Mouse (Mus musculus) granulocyte monocyte progenitor cell, adult 5-6 weeks (primary cell): ENCODE measurements around the gene Copa. TPM values are rescaled to one million over a fixed set of nuclear protein-coding genes. Genes with fewer than 3 reads are reported as not detected.

ENCODE experiments used
- ATAC-seq: replicated peaks from 2 replicates; pipeline ENCODE4 v1.8.0; 2016; ENCODE audit warnings: mild to moderate bottlenecking, moderate TSS enrichment, inconsistent platforms; ENCODE audit not compliant: poor library complexity, severe bottlenecking
- total RNA-seq, 2 experiments: library from RNA; stranded (forward) in 1 of 2; stranded (reverse) in 1 of 2; fragments of 200-712, 200-1000 nt in 1 of 2; fragments of >200 nt in 1 of 2; fragmentation: Nextera tagmentation in 1 of 2; gene quantifications; 2 replicates each; pipeline ENCODE4 v1.2.3; 2014 to 2017

Gene Copa
- total RNA-seq, 2 experiments from 2014 or later: 183 to 184 TPM

GRCm38 (mm10) chr1:172133535-172133934 lies 51.2 kb downstream of the Copa start:
- no peak for ATAC-seq

DNA sequence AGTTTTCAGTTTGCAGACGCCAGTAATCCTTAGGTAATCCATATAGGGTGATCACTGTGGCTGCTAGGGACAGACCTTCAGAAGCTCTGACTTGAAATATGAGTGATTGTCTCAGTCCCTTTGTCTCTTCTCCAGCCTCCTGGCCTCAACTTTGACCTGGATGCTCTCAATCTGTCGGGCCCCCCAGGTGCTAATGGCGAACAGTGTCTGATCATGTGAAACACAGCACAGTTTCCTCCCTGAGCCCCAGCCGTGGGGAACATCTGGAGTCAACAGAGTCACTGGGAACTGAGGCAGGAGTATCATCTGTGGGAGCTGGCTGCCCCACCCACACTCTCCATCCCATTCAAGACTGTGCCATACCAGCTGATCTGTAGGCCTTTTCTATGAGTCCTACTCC lies 51.7 kb downstream of the Copa start:
- no peak for ATAC-seq

GRCm38 (mm10) chr1:172140160-172140559 lies 57.8 kb downstream of the Copa start:
- no peak for ATAC-seq

DNA sequence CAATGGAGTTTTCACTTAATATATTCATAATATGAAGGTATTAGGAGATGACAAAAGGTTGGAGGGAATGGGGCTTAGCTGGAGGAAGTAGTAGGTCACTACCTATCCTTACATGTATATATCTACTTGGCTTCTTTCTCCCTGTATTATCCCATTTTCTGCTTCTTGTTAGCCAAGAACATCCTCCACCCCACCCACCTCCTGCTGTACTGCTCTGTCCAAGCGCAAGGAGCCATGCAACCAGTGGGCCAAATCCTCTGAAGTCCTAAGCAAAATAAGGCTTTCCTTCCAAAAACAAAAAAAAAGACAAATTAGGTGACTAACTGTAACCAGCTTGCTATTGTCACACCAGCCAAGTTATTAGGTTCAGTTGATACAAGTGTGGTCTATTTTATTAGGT lies 58.5 kb downstream of the Copa start:
- no peak for ATAC-seq

- ATAC-seq: no peak
These were observed 59.2 kb downstream of the Copa start for GRCm38 (mm10) chr1:172141529-172141928.

GRCm38 (mm10) chr1:172143570-172143969 lies 61.2 kb downstream of the Copa start:
- peak; percentile 57 for ATAC-seq

- ATAC-seq: peak; percentile 96
These were observed 65.5 kb downstream of the Copa start, which contains the start of gene Dcaf8 for GRCm38 (mm10) chr1:172147835-172148278. Gene Dcaf8, plus strand, starts transcription at chr1:172148084.

- ATAC-seq: peak; percentile 21
These were observed 66.1 kb downstream of the Copa start for GRCm38 (mm10) chr1:172148279-172148954.

GRCm38 (mm10) chr1:172148955-172149815 lies 66.9 kb downstream of the Copa start:
- no peak for ATAC-seq

- peak; percentile 25; the same call in 1 of the 2 replicates for ATAC-seq
These were observed 72.2 kb downstream of the Copa start for GRCm38 (mm10) chr1:172154536-172154935.

GRCm38 (mm10) chr1:172155518-172155917 lies 73.2 kb downstream of the Copa start:
- ATAC-seq: no peak

- no peak for ATAC-seq
These were observed 77.6 kb downstream of the Copa start for GRCm38 (mm10) chr1:172159970-172160369.

GRCm38 (mm10) chr1:172160508-172160907 lies 78.2 kb downstream of the Copa start:
- no peak for ATAC-seq

DNA sequence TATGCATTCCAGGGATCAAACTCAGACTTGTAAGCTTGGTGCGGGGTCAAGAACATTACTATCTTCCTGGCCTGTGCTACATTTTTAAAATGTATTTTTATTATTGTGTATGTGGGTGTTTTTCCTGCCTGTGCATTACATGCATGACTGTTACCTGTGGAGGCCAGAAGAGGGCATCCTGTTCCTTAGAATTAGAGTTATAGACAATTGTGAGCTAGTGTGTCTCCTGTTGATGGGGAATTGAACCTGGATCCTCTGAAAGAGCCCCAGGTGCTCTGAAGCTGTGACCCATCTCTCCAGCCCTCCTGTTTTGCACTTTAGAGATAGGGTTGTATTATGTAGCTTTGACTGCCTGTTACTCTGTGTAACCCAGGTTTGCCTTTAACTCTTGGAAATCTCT lies 79.7 kb downstream of the Copa start:
- peak; percentile 73 for ATAC-seq

GRCm38 (mm10) chr1:172162959-172163358 lies 80.6 kb downstream of the Copa start:
- no peak for ATAC-seq

- no peak for ATAC-seq
These were observed 85.6 kb downstream of the Copa start for GRCm38 (mm10) chr1:172167911-172168310.

DNA sequence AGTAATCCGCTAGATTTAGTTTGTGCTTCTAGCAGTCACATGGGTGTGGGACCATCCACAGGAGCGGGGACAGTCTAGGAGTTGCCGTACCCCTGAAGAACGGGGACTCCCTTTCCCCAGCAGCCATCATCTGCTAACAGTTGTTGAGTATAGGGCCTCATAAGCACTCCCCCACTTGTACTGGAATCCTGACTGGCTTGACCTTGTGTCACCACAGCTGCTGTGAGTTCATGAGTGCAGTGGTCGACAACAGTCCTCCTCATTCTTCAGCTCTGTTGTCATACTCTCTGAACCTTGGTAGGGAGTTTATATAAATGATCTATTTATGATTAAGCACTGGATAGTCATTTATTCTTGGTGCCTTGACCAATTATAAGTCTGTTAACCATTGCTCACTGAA lies 87.5 kb downstream of the Copa start:
- ATAC-seq: no peak
